In genomic region chr4:30932358-30932757, GRCm38 (mm10) we compare ENCODE assay signal across 17 mouse cellular contexts.
"Had no signal": no experiment of that assay in that cellular context is flagged by ENCODE, and none has a peak within 500 bp of the region (broad histone marks: within the 10 kb centered on the region; RNA-seq: fewer than 3 reads in every experiment).

No protein-coding gene starts in this region.

- H3K4me2 ChIP-seq: limb, embryonic 12.5 days; limb, embryonic 15.5 days; liver, embryonic 11.5 days; lung, embryonic 14.5 days had no signal

- H3K9ac ChIP-seq: limb, embryonic 12.5 days; limb, embryonic 15.5 days; liver, embryonic 14.5 days; liver, postnatal 0 days; lung, embryonic 14.5 days had no signal

- H3K9me3 ChIP-seq: limb, embryonic 12.5 days; limb, embryonic 15.5 days had no signal

- H3K27me3 ChIP-seq: limb, embryonic 12.5 days; limb, embryonic 15.5 days had no signal

- H3K36me3 ChIP-seq: limb, embryonic 12.5 days; limb, embryonic 15.5 days had no signal

- ATAC-seq: liver, postnatal 0 days; lung, postnatal 0 days had no signal

- DNase-seq: kidney, adult 9 months; kidney, postnatal 14 days; kidney, postnatal 4 days; left cerebral cortex, postnatal 4 days; liver, postnatal 0 days; lung, embryonic 14.5 days; midbrain, embryonic 14.5 days; right cerebral cortex, postnatal 4 days; thymus, adult 18-20 months; thymus, postnatal 36 days had no signal

- H3K4me3 ChIP-seq: limb, embryonic 12.5 days; limb, embryonic 15.5 days had no signal

- H3K27ac ChIP-seq: limb, embryonic 12.5 days; limb, embryonic 15.5 days; liver, embryonic 14.5 days; macrophage; stomach, postnatal 0 days had no signal

- H3K4me1 ChIP-seq: limb, embryonic 12.5 days; limb, embryonic 15.5 days had no signal
